Mouse (Mus musculus): ENCODE data around the gene Gm8281. TPM values are rescaled to one million over a fixed set of nuclear protein-coding genes. Genes with fewer than 3 reads are reported as not detected.
"Not testable (repeated sequence)": the region's sequence is repeated elsewhere in the genome, so short reads cannot be mapped to it uniquely, and the experiment has no call there.

Gene Gm8281
- not detected in 2 replicates for polyA plus RNA-seq (2011; ENCODE audit: insufficient read length, low read depth, missing spikeins)

GRCm38 (mm10) chr14:5070611-5071490 lies at the start of gene Gm8281:
Gm8281 (plus strand) TSS chr14:5071040.
- not testable (repeated sequence) for H3K4me3 ChIP-seq (ENCODE audit: insufficient read depth, low read length); H3K4me1 ChIP-seq (ENCODE audit: control insufficient read depth, insufficient read depth, low read length); H3K27ac ChIP-seq (ENCODE audit: insufficient read depth, low read length)

GRCm38 (mm10) chr14:5050329-5050728 lies 20.5 kb upstream of the Gm8281 start, which contains the start of gene 4930555G01Rik:
4930555G01Rik (plus strand) TSS chr14:5050629.
- H3K27ac ChIP-seq (ENCODE audit: insufficient read depth, low read length); H3K4me3 ChIP-seq (ENCODE audit: insufficient read depth, low read length); H3K4me1 ChIP-seq (ENCODE audit: control insufficient read depth, insufficient read depth, low read length): not testable (repeated sequence)

DNA sequence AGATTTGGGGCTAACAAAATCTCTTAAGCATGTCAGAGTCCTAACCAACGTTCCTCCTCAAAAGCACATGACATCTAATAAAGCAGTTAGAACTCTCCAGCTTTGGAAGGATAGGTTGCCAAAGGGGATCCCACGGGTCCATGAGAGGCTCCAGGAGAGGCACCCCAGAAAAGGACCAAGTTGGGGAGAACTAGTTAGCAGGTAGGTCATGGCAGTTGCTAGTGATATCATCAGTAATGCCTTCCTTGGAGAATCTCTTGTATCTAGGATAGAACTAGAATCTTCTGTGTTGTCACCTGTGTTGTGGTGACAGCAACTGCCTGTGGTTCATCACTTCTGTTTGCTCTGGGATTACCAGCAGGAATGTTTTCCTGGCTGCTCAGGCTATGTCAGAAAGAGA lies 60.4 kb downstream of the Gm8281 start, which contains the start of gene Gm8279:
Gene Gm8279, plus strand, starts transcription at position 301 of the 400 bp plus-strand sequence.
- not testable (repeated sequence) for H3K4me3 ChIP-seq (ENCODE audit: insufficient read depth, low read length); H3K27ac ChIP-seq (ENCODE audit: insufficient read depth, low read length); H3K4me1 ChIP-seq (ENCODE audit: control insufficient read depth, insufficient read depth, low read length)

Other genes with a start within 250 kb of the Gm8281 start
- not detected in 2 replicates for gene Gm3269, start 232.9 kb upstream of the Gm8281 start, polyA plus RNA-seq (2011; ENCODE audit: insufficient read length, low read depth, missing spikeins)
- gene Gm3264, start 215.5 kb upstream of the Gm8281 start, polyA plus RNA-seq (2011; ENCODE audit: insufficient read length, low read depth, missing spikeins) = not detected in 2 replicates
- not detected in 2 replicates for gene Gm3278, start 178.6 kb upstream of the Gm8281 start, polyA plus RNA-seq (2011; ENCODE audit: insufficient read length, low read depth, missing spikeins)
- gene Gm8297, start 87.1 kb upstream of the Gm8281 start, polyA plus RNA-seq (2011; ENCODE audit: insufficient read length, low read depth, missing spikeins) = not detected in 2 replicates
- gene Gm3298, start 55.1 kb upstream of the Gm8281 start, polyA plus RNA-seq (2011; ENCODE audit: insufficient read length, low read depth, missing spikeins) = not detected in 2 replicates
- gene 4930555G01Rik, start 20.4 kb upstream of the Gm8281 start, polyA plus RNA-seq (2011; ENCODE audit: insufficient read length, low read depth, missing spikeins) = not detected in 2 replicates
- not detected in 2 replicates for gene Gm8279, start 60.5 kb downstream of the Gm8281 start, polyA plus RNA-seq (2011; ENCODE audit: insufficient read length, low read depth, missing spikeins)
- gene Gm3317, start 93.5 kb downstream of the Gm8281 start, polyA plus RNA-seq (2011; ENCODE audit: insufficient read length, low read depth, missing spikeins) = not detected in 2 replicates
- not detected in 2 replicates for gene Gm8271, start 114.8 kb downstream of the Gm8281 start, polyA plus RNA-seq (2011; ENCODE audit: insufficient read length, low read depth, missing spikeins)
- not detected in 2 replicates for gene Gm3526, start 189.5 kb downstream of the Gm8281 start, polyA plus RNA-seq (2011; ENCODE audit: insufficient read length, low read depth, missing spikeins)